Mouse (Mus musculus) liver, postnatal 0 days (tissue): Measurements from ENCODE around the gene Ankrd24. TPM values are rescaled to one million over a fixed set of nuclear protein-coding genes. Genes with fewer than 3 reads are reported as not detected.

Experiments
- ATAC-seq: fragments of 200-750 bp; cut with Nextera tagmentation; 2 replicates; pipeline ENCODE4 v1.8.0; 2017; ENCODE audit warnings: mild to moderate bottlenecking, moderate library complexity
- DNase-seq: peaks from one replicate; pipeline ENCODE4 v3.0.0-alpha.2; 2016
- H3K27ac ChIP-seq: fragments of 300-500 bp; sonication (generic); 2 replicates; pipeline ENCODE4 v1.5.1; 2014; ENCODE audit warnings: antibody characterized with exemption, moderate library complexity, mild to moderate bottlenecking, low read depth
- H3K27me3 ChIP-seq: fragments of 300-500 bp; sonication (generic); 2 replicates; pipeline ENCODE4 v1.6.1; 2014; ENCODE audit warnings: low read length, control low read depth, mixed read lengths; ENCODE audit not compliant: insufficient read depth
- H3K36me3 ChIP-seq: fragments of 300-500 bp; sonication (generic); replicated peaks from 2 replicates; pipeline ENCODE4 v1.6.1; 2014; ENCODE audit warnings: mild to moderate bottlenecking, control low read depth, low read length, moderate library complexity, mixed read lengths; ENCODE audit not compliant: insufficient read depth
- H3K4me1 ChIP-seq: fragments of 300-500 bp; sonication (generic); 2 replicates; pipeline ENCODE4 v1.6.1; 2014; ENCODE audit warnings: antibody characterized with exemption, mild to moderate bottlenecking, control low read depth; ENCODE audit not compliant: insufficient read depth
- H3K4me2 ChIP-seq: fragments of 300-500 bp; sonication (generic); 2 replicates; pipeline ENCODE4 v1.6.1; 2014; ENCODE audit warnings: low read depth, mild to moderate bottlenecking, low read length, moderate library complexity, mixed read lengths
- H3K4me3 ChIP-seq: fragments of 300-500 bp; sonication (generic); 2 replicates; pipeline ENCODE4 v1.5.1; 2014; ENCODE audit warnings: low read depth, low read length
- H3K9ac ChIP-seq: fragments of 300-500 bp; sonication (generic); replicated peaks from 2 replicates; pipeline ENCODE4 v1.6.1; 2014; ENCODE audit warnings: mild to moderate bottlenecking, moderate library complexity
- H3K9me3 ChIP-seq: fragments of 300-500 bp; sonication (generic); 2 replicates; pipeline ENCODE4 v1.6.1; 2016; ENCODE audit warnings: mild to moderate bottlenecking, control low read depth, low read length, mixed read lengths
- CTCF ChIP-seq: sonication (generic); IDR thresholded peaks from 2 replicates; pipeline ENCODE4 v1.5.1; 2016; ENCODE audit warnings: antibody characterized with exemption, low read depth
- EP300 ChIP-seq: IDR thresholded peaks from 2 replicates; pipeline ENCODE4 v1.6.1; 2016; ENCODE audit warnings: antibody characterized with exemption, low read depth, mild to moderate bottlenecking
- WGBS: fragments of 180-500 bp; shearing (Covaris S2); extraction: QIAGEN DNeasy Blood & Tissue Kit; methylation state at CpG from one replicate; pipeline ENCODE4 v1.1.7; 2014; ENCODE audit not compliant: insufficient replicate concordance; 5-methylcytosine and 5-hydroxymethylcytosine counted together
- polyA plus RNA-seq: library from polyadenylated mRNA; unstranded; fragments of >200 nt; fragmentation: Nextera tagmentation; extraction: Ambion mirVana; gene quantifications from 2 replicates; pipeline ENCODE4 v1.2.1, GENCODE M21; 2015

Gene Ankrd24
- polyA plus RNA-seq, 1 experiment from 2014 or later, result 2.1 TPM

- H3K9ac ChIP-seq, result no peak overlapping the region
- H3K36me3 ChIP-seq, result no peaks in the 10 kb centered on the region
- no peak overlapping the region for H3K27ac ChIP-seq
- H3K27me3 ChIP-seq, result no peaks in the 10 kb centered on the region
- no peak overlapping the region for H3K4me3 ChIP-seq
- no peak overlapping the region for H3K4me2 ChIP-seq
- ATAC-seq (no peak), DNase-seq (no peak)
- H3K9me3 ChIP-seq, result no peaks in the 10 kb centered on the region
- WGBS, result 78% methylated on average over 7 of the region's 7 CpGs
- TF ChIP-seq CTCF (no peak), EP300 (no peak)
- peaks cover 15% of the 10 kb centered on the region for H3K4me1 ChIP-seq
Measured at GRCm38 (mm10) chr10:81592631-81593030, 35.7 kb upstream of the Ankrd24 start.

- ATAC-seq, result no peak
- 68% methylated on average over 4 of the region's 4 CpGs for WGBS
- DNase-seq, result no peak
Measured at GRCm38 (mm10) chr10:81593223-81593622, 35.1 kb upstream of the Ankrd24 start.

GRCm38 (mm10) chr10:81593935-81594334, 34.4 kb upstream of the Ankrd24 start:
- Histone ChIP-seq H3K4me3 (no peak overlapping the region), H3K4me2 (no peak overlapping the region), H3K36me3 (no peaks in the 10 kb centered on the region), H3K9ac (no peak overlapping the region), H3K27me3 (no peaks in the 10 kb centered on the region), H3K27ac (no peak overlapping the region), H3K4me1 (peaks cover 18% of the 10 kb centered on the region), H3K9me3 (no peaks in the 10 kb centered on the region)
- ATAC-seq, result no peak
- TF ChIP-seq CTCF (no peak), EP300 (no peak)
- no peak for DNase-seq
- WGBS, result 77% methylated on average over 18 of the region's 18 CpGs

More at GRCm38 (mm10) chr10:81593223-81593622, 35.1 kb upstream of the Ankrd24 start:
- H3K9me3 ChIP-seq, result no peaks in the 10 kb centered on the region
- H3K9ac ChIP-seq, result no peak overlapping the region
- H3K4me2 ChIP-seq, result no peak overlapping the region
- H3K27ac ChIP-seq, result no peak overlapping the region
- H3K4me1 ChIP-seq, result peaks cover 17% of the 10 kb centered on the region
- H3K36me3 ChIP-seq, result no peaks in the 10 kb centered on the region
- TF ChIP-seq EP300 (no peak), CTCF (no peak)
- H3K4me3 ChIP-seq, result no peak overlapping the region
- H3K27me3 ChIP-seq, result no peaks in the 10 kb centered on the region

GRCm38 (mm10) chr10:81595599-81595998, 32.7 kb upstream of the Ankrd24 start:
- Histone ChIP-seq H3K9ac (no peak overlapping the region), H3K36me3 (no peaks in the 10 kb centered on the region), H3K4me2 (no peak overlapping the region), H3K27ac (no peak overlapping the region), H3K27me3 (no peaks in the 10 kb centered on the region), H3K4me1 (peaks cover 25% of the 10 kb centered on the region), H3K4me3 (no peak overlapping the region), H3K9me3 (no peaks in the 10 kb centered on the region)
- no peak for ATAC-seq
- 69% methylated on average over 5 of the region's 5 CpGs for WGBS
- no peak for TF ChIP-seq CTCF
- TF ChIP-seq EP300, result no peak
- DNase-seq, result no peak

GRCm38 (mm10) chr10:81596611-81597010, 31.7 kb upstream of the Ankrd24 start:
- Histone ChIP-seq H3K4me1 (peaks cover 34% of the 10 kb centered on the region), H3K27ac (no peak overlapping the region), H3K9me3 (no peaks in the 10 kb centered on the region), H3K4me2 (peak overlapping the region; percentile 67), H3K4me3 (peak overlapping the region; percentile 23; the same call in 1 of the 2 replicates), H3K27me3 (no peaks in the 10 kb centered on the region), H3K9ac (no peak overlapping the region; the same call in 1 of the 2 replicates), H3K36me3 (no peaks in the 10 kb centered on the region)
- TF ChIP-seq CTCF (no peak), EP300 (no peak)
- no peak for ATAC-seq
- 18% methylated on average over 10 of the region's 10 CpGs for WGBS
- DNase-seq, result no peak

GRCm38 (mm10) chr10:81597137-81597950, 31.0 kb upstream of the Ankrd24 start:
- peak overlapping the region; percentile 19; the same call in 1 of the 2 replicates for H3K9ac ChIP-seq
- H3K4me1 ChIP-seq, result peaks cover 38% of the 10 kb centered on the region
- H3K4me2 ChIP-seq, result peak overlapping the region; percentile 67
- H3K36me3 ChIP-seq, result no peaks in the 10 kb centered on the region
- H3K4me3 ChIP-seq, result peak overlapping the region; percentile 23; the same call in 1 of the 2 replicates
- H3K27me3 ChIP-seq, result no peaks in the 10 kb centered on the region
- peak; percentile 48 for DNase-seq
- no peak overlapping the region for H3K27ac ChIP-seq
- H3K9me3 ChIP-seq, result no peaks in the 10 kb centered on the region
- TF ChIP-seq EP300 (no peak), CTCF (no peak)
- ATAC-seq, result no peak
- WGBS, result 4% methylated on average over 11 of the region's 12 CpGs
